Mouse (Mus musculus) adrenal gland (tissue): ENCODE data around the gene Trip13.

Experiments used
- intact Hi-C: fragments of 180-260 bp; cut with DNase I; formaldehyde crosslinking; loops from one replicate; pipeline ENCODE4 v1.15.1; 2025
- long read RNA-seq, 2 experiments: library from polyadenylated mRNA; unstranded; transcript quantifications; one replicate each; pipeline ENCODE4 v2.0.0; 2020; ENCODE audit warnings: borderline replicate concordance in 1 of 2; ENCODE audit not compliant: insufficient replicate concordance in 1 of 2

Gene Trip13
- long read RNA-seq, experiment 1, partial matches to known transcripts = 0 of 2 reads
- long read RNA-seq, experiment 1, other reads (novel, unspliced or antisense) = 2 of 2 reads
- long read RNA-seq, experiment 2, partial matches to known transcripts = 0 of 4 reads
- long read RNA-seq, experiment 2, other reads (novel, unspliced or antisense) = 0 of 4 reads

DNA sequence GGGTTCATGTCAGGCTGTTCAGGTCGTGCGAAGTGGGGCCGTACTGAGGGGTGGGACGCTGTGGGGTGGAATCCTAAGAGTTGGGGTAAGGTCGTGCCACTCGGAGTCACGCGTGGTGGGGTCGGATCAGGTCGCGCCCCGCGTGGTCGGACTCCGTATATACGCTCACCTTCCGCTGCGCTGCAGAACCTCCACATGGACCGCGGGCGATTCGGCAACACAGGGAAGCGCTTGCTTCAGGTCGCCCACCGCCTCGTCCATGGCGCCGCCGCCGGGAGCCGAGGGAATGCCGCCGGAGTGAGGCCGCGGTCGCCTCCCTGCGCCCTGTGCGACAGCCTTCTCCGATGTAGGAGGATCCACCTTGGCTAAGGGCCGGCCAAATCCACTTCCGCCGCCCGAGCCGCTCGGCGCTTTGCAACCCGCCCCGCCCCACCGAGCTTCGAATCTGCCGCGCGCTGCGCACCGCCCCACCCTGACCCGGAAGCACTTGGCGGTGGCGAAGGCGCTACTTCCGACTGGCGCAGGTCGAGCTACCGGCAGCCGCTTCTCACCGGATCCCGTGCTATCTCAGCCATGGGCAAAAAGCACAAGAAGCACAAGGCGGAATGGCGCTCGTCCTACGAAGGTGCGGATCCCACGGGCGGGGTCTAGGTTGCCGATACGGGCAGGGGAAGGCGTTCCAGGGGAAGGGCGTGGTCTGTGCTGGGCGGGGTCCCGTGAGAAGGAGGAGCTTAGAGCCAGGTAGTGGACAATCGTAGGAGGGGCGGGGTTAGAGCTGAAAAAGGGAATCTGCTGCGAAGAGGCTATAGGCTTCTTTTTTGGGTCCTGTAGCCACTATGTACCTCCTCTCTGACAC is at the start of gene Trip13, which contains the start of gene Brd9:
Trip13 (minus strand) TSS at position 464 of the 856 bp plus-strand sequence.
Brd9 (plus strand) TSS at position 491 of the 856 bp plus-strand sequence.
- intact Hi-C loops = no loop called here

DNA sequence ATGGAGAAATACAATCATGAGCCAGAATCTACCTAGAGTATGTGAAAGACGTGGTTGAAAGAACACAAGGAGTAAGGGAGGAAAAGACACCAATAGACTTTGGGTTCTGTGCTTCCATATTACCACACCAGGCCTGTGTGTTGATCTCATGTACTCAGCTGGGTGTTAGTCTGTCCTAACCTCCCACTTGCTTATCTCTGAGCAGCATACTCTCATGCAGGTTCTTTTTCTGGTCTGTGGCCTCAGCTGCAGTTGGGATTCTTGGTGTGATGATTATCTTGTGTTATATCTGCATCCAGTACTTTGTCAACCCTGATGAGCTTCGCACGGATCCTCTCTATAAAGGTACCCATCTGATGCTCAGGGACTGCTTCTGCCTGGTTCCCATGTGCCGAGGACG is 39.4 kb upstream of the Trip13 start:
- intact Hi-C loops = loop anchor here (10.0 kb wide), 1 partner anchor 188 kb away; no protein-coding TSS in a partner anchor

GRCm38 (mm10) chr13:73974523-73974922 is 36.9 kb upstream of the Trip13 start:
- intact Hi-C loops = loop anchor here (5.0 to 10.0 kb wide), 3 partner anchors 53 to 323 kb away; no protein-coding TSS in a partner anchor

GRCm38 (mm10) chr13:73970545-73971448 is 33.2 kb upstream of the Trip13 start:
- intact Hi-C loops = loop anchor here (5.0 to 10.0 kb wide), 3 partner anchors 57 to 327 kb away; no protein-coding TSS in a partner anchor

- intact Hi-C loops = no loop called here
Observed at GRCm38 (mm10) chr13:73963551-73963950, 26.0 kb upstream of the Trip13 start, which contains the start of gene Zdhhc11. TSS of gene Zdhhc11 (plus strand) at chr13:73963851.

GRCm38 (mm10) chr13:73961177-73961576 is 23.6 kb upstream of the Trip13 start:
- intact Hi-C loops = no loop called here

DNA sequence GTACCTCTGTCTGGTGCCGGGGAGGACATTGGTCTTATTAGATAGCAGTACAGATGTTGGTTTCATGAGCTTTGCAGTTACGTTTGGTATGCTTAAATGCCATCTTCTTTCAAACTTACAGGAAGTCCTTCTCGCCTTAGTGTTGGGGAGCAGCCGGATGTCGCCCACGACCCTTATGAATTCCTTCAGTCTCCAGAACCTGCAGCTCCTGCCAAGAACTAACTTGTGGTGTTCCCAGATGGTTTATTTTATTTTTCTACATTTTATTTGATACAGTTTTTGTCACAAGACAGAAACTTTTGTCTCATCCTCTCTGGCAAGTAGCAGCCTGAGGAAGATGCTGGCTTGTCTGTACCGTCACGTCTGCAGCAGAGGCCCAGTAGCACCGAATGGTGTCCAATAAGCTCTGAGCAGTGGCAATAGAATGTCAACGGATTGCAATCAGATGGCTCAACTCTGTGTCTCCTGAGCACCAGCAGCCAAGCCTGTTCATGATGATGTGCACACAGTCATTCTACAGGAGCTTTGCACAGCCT is 22.6 kb upstream of the Trip13 start:
- intact Hi-C loops = no loop called here

DNA sequence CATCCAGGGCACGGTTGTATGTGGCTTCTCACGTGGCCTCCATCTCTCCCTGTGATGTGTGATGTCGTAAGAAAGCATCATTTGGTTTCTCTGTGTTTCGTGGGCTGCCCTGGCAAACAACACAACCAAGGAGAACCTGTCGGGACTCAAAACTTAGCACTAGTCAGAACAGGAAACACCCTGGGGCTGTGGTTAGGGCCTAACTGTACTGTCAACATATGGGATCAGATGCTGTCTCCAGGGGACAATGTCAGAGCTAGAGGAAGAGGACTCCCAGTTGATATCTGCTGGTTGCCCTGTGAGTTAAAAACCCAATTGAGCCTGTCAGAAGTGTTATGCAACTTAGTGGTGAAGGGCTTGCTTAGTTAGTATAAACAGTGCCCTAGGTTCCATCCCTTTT is 17.9 kb upstream of the Trip13 start:
- intact Hi-C loops = no loop called here

GRCm38 (mm10) chr13:73954666-73955065 is 17.1 kb upstream of the Trip13 start:
- intact Hi-C loops = no loop called here

GRCm38 (mm10) chr13:73953551-73954130 is 16.1 kb upstream of the Trip13 start:
- intact Hi-C loops = no loop called here

DNA sequence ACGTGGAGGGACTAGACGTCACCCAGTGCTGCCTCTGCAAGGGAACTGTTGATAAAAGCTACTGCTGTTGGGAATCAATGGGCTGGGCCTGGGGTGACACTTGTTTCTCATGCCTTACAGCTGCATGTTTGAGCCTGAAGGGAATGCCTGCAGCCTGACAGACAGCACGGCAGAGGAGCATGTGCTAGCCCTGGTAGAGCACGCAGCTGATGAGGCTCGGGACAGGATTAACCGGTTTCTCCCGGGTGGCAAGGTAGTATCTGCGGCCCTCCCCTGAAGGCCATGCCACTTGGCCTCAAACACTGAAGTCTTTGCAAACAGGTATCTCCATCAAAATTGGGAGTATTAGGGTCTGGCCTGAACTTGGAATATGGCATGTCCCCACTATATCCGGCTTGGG is 7.0 kb upstream of the Trip13 start:
- intact Hi-C loops = no loop called here

- intact Hi-C loops = no loop called here
Observed at GRCm38 (mm10) chr13:73939101-73939500, 1.5 kb upstream of the Trip13 start.

DNA sequence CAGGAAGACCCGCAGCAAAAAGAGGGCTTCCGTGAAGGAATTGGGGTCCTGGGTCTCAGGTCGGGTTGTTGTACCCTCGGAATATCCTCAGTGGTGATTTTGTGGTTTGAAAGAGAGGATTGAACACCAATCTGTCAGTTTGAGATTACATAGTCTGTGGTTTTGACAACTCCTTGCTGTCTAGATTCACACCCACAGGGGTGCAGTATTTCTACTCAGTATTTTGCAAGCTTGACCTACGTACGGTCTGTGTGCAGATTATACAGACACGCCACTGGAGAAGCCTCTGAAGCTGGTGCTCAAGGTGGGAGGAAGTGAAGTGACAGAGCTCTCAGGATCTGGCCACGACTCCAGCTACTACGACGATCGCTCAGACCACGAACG is 585 bp upstream of the Trip13 start:
- intact Hi-C loops = no loop called here

GRCm38 (mm10) chr13:73936938-73937320 is 655 bp downstream of the Trip13 start:
- intact Hi-C loops = no loop called here

- intact Hi-C loops = no loop called here
Observed at GRCm38 (mm10) chr13:73932201-73932600, 5.4 kb downstream of the Trip13 start.

DNA sequence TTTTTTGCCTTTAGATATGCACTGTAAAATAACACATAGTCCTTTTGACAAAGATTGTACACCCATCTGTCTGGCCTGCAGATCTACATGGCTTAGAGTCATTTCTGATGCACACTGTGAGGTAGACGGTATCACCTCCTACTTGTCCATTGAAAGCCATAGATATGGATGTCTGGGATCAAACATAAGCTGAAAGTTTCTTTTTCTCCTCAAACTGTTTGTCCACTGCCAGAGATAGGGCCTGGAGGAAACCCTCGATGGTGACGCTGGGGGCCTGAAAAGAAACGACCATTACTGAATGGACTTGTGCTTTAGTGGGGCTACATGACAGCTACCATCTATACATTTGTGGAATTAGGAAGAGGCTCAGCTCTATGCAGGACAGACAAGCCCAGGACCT is 24.5 kb downstream of the Trip13 start:
- intact Hi-C loops = no loop called here

GRCm38 (mm10) chr13:73907683-73908412 is 29.7 kb downstream of the Trip13 start:
- intact Hi-C loops = loop anchor here (1.0 to 2.0 kb wide), 2 partner anchors 77 to 189 kb away; no protein-coding TSS in a partner anchor

DNA sequence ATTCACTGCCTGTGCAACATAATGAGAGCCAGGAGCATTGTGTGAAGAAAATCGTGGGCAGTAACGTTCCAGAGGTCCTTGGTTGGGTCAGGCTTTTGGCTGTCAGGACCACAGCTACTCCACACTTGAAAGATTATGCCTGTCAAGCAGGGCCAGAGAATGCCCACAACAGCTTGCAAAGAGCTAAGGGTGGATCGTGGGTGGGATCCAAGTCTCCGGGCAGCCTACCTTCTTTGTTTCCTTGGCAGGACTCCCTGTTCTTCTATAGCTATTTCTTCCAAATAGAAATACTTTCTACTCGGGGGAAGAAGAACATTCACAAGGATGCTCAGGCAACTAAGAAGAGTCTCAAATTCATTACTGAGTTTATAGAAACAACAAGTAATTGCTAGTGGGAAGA is 30.4 kb downstream of the Trip13 start:
- intact Hi-C loops = loop anchor here (2.0 kb wide), 1 partner anchor 188 kb away; no protein-coding TSS in a partner anchor

DNA sequence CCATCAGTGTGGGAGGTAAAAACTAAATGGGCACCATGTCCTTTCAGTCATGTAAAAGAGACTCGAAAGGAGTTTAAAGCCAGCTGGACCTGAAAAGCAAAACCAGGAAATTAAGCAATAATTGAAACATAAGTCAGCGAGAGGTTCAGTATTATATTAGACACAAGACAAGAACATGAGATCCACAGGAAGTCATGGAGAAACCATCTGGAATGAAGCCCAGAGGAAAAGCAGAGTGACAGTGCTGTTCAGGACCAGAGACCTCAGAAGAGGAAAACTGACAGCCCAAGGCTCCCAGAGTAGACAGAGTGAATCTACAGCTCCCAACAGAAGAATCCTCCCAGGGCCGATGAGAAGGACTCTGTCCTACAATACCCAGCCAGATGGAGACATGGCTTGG is 40.0 kb downstream of the Trip13 start:
- intact Hi-C loops = no loop called here
